Mouse (Mus musculus) heart, embryonic 15.5 days (tissue): ENCODE data around the gene Ubxn7. TPM values are rescaled to one million over a fixed set of nuclear protein-coding genes. Genes with fewer than 3 reads are reported as not detected.

Source experiments
- ATAC-seq: fragments of 200-750 bp; cut with Nextera tagmentation; replicated peaks from 2 replicates; pipeline ENCODE4 v1.8.0; 2017; ENCODE audit warnings: low read depth, moderate TSS enrichment; ENCODE audit not compliant: insufficient number of reproducible peaks, insufficient read depth, low FRiP score
- H3K27ac ChIP-seq: fragments of 300-500 bp; sonication (generic); 2 replicates; pipeline ENCODE4 v1.5.1; 2015; ENCODE audit warnings: mild to moderate bottlenecking, inconsistent platforms
- H3K27me3 ChIP-seq: fragments of 300-500 bp; sonication (generic); 2 replicates; pipeline ENCODE4 v1.6.1; 2015; ENCODE audit warnings: inconsistent platforms
- H3K36me3 ChIP-seq: fragments of 300-500 bp; sonication (generic); 2 replicates; pipeline ENCODE4 v1.6.1; 2015; ENCODE audit warnings: mild to moderate bottlenecking, inconsistent platforms
- H3K4me1 ChIP-seq: fragments of 300-500 bp; sonication (generic); replicated peaks from 2 replicates; pipeline ENCODE4 v1.6.1; 2015; ENCODE audit warnings: inconsistent platforms
- H3K4me2 ChIP-seq: fragments of 300-500 bp; sonication (generic); 2 replicates; pipeline ENCODE4 v1.6.1; 2015; ENCODE audit warnings: inconsistent platforms, mild to moderate bottlenecking, moderate library complexity
- H3K4me3 ChIP-seq: fragments of 300-500 bp; sonication (generic); 2 replicates; pipeline ENCODE4 v1.5.1; 2015; ENCODE audit warnings: mild to moderate bottlenecking, inconsistent platforms
- H3K9ac ChIP-seq: fragments of 300-500 bp; sonication (generic); 2 replicates; pipeline ENCODE4 v1.6.1; 2015; ENCODE audit warnings: mild to moderate bottlenecking, inconsistent platforms
- H3K9me3 ChIP-seq: fragments of 300-500 bp; sonication (generic); replicated peaks from 2 replicates; pipeline ENCODE4 v1.6.1; 2016; ENCODE audit warnings: inconsistent platforms
- WGBS: fragments of 180-500 bp; shearing (Covaris S2); methylation state at CpG from one replicate; pipeline ENCODE4 v1.1.7; 2015; ENCODE audit warnings: mixed read lengths; 5-methylcytosine and 5-hydroxymethylcytosine counted together
- polyA plus RNA-seq: library from polyadenylated mRNA; unstranded; fragments of >200 nt; fragmentation: Nextera tagmentation; extraction: Ambion mirVana; gene quantifications from 2 replicates; pipeline ENCODE4 v1.2.1, GENCODE M21; 2015

Ubxn7 gene
- polyA plus RNA-seq, 1 experiment from 2014 or later: 16.6 TPM

GRCm38 (mm10) chr16:32434691-32435090 lies 102.6 kb downstream of the Ubxn7 start:
- peak overlapping the region; percentile 36; the same call in 1 of the 2 replicates for H3K27ac ChIP-seq
- no peak for ATAC-seq

GRCm38 (mm10) chr16:32436657-32437056 lies 104.6 kb downstream of the Ubxn7 start:
- H3K27me3 ChIP-seq: no peaks in the 10 kb centered on the region
- 58% methylated on average over 1 of the region's 1 CpGs for WGBS

More at GRCm38 (mm10) chr16:32434691-32435090, 102.6 kb downstream of the Ubxn7 start:
- Histone ChIP-seq H3K27me3 (no peaks in the 10 kb centered on the region), H3K4me1 (peaks cover 21% of the 10 kb centered on the region), H3K4me2 (peak overlapping the region; percentile 21; the same call in 1 of the 2 replicates), H3K9ac (no peak overlapping the region), H3K36me3 (no peaks in the 10 kb centered on the region), H3K9me3 (no peaks in the 10 kb centered on the region), H3K4me3 (no peak overlapping the region)

GRCm38 (mm10) chr16:32437266-32437665 lies 105.2 kb downstream of the Ubxn7 start:
- Histone ChIP-seq H3K9ac (no peak overlapping the region), H3K9me3 (no peaks in the 10 kb centered on the region), H3K4me1 (peaks cover 9% of the 10 kb centered on the region; the same call in 1 of the 2 replicates), H3K4me3 (no peak overlapping the region), H3K36me3 (no peaks in the 10 kb centered on the region; the same call in 1 of the 2 replicates), H3K4me2 (no peak overlapping the region), H3K27ac (no peak overlapping the region), H3K27me3 (no peaks in the 10 kb centered on the region)
- whole genome bisulfite sequencing: 94% methylated on average over 1 of the region's 1 CpGs
- ATAC-seq: no peak

More at GRCm38 (mm10) chr16:32436657-32437056, 104.6 kb downstream of the Ubxn7 start:
- Histone ChIP-seq H3K9me3 (no peaks in the 10 kb centered on the region), H3K4me3 (no peak overlapping the region), H3K4me2 (no peak overlapping the region), H3K36me3 (no peaks in the 10 kb centered on the region; the same call in 1 of the 2 replicates), H3K9ac (no peak overlapping the region), H3K27ac (no peak overlapping the region), H3K4me1 (peaks cover 15% of the 10 kb centered on the region)
- ATAC-seq: no peak

GRCm38 (mm10) chr16:32441432-32441831 lies 109.4 kb downstream of the Ubxn7 start:
- Histone ChIP-seq H3K9me3 (no peaks in the 10 kb centered on the region), H3K4me2 (no peak overlapping the region), H3K4me1 (0 out of 2 replicates have a peak, but pooled peaks cover 2% of the 10 kb centered on the region), H3K4me3 (no peak overlapping the region), H3K27ac (no peak overlapping the region), H3K9ac (no peak overlapping the region), H3K36me3 (no peaks in the 10 kb centered on the region; the same call in 1 of the 2 replicates), H3K27me3 (no peaks in the 10 kb centered on the region)
- ATAC-seq: no peak
- 76% methylated on average over 3 of the region's 3 CpGs for WGBS

Other genes starting within 250 kb of the Ubxn7 start
- gene Pigx, start 232.5 kb upstream of the Ubxn7 start, polyA plus RNA-seq: 60.1 and 64.3 TPM in 2 replicates
- 19.1 and 19.2 TPM in 2 replicates for gene Cep19, start 232.5 kb upstream of the Ubxn7 start, polyA plus RNA-seq
- gene Nrros, start 166.7 kb upstream of the Ubxn7 start, polyA plus RNA-seq: 7.6 and 18.4 TPM in 2 replicates
- 0.42 TPM in 1 of 2 replicates, not detected in the other for gene Bex6, start 152.4 kb upstream of the Ubxn7 start, polyA plus RNA-seq
- gene Fbxo45, start 85.1 kb upstream of the Ubxn7 start, polyA plus RNA-seq: 8.7 and 11.0 TPM in 2 replicates
- 9.5 and 10.6 TPM in 2 replicates for gene Wdr53, start 85.0 kb upstream of the Ubxn7 start, polyA plus RNA-seq
- 0.16 and 0.29 TPM in 2 replicates for gene Smco1, start 60.8 kb upstream of the Ubxn7 start, polyA plus RNA-seq
- gene Rnf168, start 54.8 kb upstream of the Ubxn7 start, polyA plus RNA-seq: 18.6 and 21.4 TPM in 2 replicates
- 0.22 TPM in 1 of 2 replicates, not detected in the other for gene Tm4sf19, start 68.2 kb downstream of the Ubxn7 start, polyA plus RNA-seq
- 21.1 and 22.5 TPM in 2 replicates for gene Tctex1d2, start 87.4 kb downstream of the Ubxn7 start, polyA plus RNA-seq
- 38.1 and 44.3 TPM in 2 replicates for gene Pcyt1a, start 98.7 kb downstream of the Ubxn7 start, polyA plus RNA-seq
- gene Slc51a, start 155.6 kb downstream of the Ubxn7 start, polyA plus RNA-seq: 0.49 and 0.77 TPM in 2 replicates
- not detected in 2 replicates for gene Zdhhc19, start 164.0 kb downstream of the Ubxn7 start, polyA plus RNA-seq